Mouse (Mus musculus) hindbrain, embryonic 11.5 days (tissue): ENCODE measurements around the gene Uqcrh. TPM values are rescaled to one million over a fixed set of nuclear protein-coding genes. Genes with fewer than 3 reads are reported as not detected.

Experiments used
- ATAC-seq: fragments of 200-750 bp; cut with Nextera tagmentation; 2 replicates; pipeline ENCODE4 v1.8.0; 2017; ENCODE audit warnings: mild to moderate bottlenecking, moderate TSS enrichment, moderate library complexity; ENCODE audit not compliant: low FRiP score
- DNase-seq: peaks from one replicate; pipeline ENCODE4 v3.0.0-alpha.2; 2015; ENCODE audit warnings: low spot score
- H3K27ac ChIP-seq: fragments of 300-500 bp; sonication (generic); 2 replicates; pipeline ENCODE4 v1.5.1; 2014; ENCODE audit warnings: mild to moderate bottlenecking, low read depth, low read length
- H3K27me3 ChIP-seq: fragments of 300-500 bp; sonication (generic); 2 replicates; pipeline ENCODE4 v1.6.1; 2014; ENCODE audit warnings: mild to moderate bottlenecking, low read length, moderate library complexity, mixed read lengths; ENCODE audit not compliant: control insufficient read depth, insufficient read depth
- H3K36me3 ChIP-seq: fragments of 300-500 bp; sonication (generic); 2 replicates; pipeline ENCODE4 v1.6.1; 2014; ENCODE audit warnings: mild to moderate bottlenecking, low read length, moderate library complexity, mixed read lengths; ENCODE audit not compliant: control insufficient read depth, insufficient read depth
- H3K4me1 ChIP-seq: fragments of 300-500 bp; sonication (generic); replicated peaks from 2 replicates; pipeline ENCODE4 v1.6.1; 2014; ENCODE audit warnings: low read length, mixed read lengths; ENCODE audit not compliant: control insufficient read depth, insufficient read depth
- H3K4me2 ChIP-seq: fragments of 300-500 bp; sonication (generic); replicated peaks from 2 replicates; pipeline ENCODE4 v1.6.1; 2014; ENCODE audit warnings: mild to moderate bottlenecking, low read depth, low read length
- H3K4me3 ChIP-seq: fragments of 300-500 bp; sonication (generic); 2 replicates; pipeline ENCODE4 v1.5.1; 2014; ENCODE audit warnings: low read depth, low read length
- H3K9ac ChIP-seq: fragments of 300-500 bp; sonication (generic); 2 replicates; pipeline ENCODE4 v1.6.1; 2014; ENCODE audit warnings: low read depth, low read length
- H3K9me3 ChIP-seq: fragments of 300-500 bp; sonication (generic); 2 replicates; pipeline ENCODE4 v1.6.1; 2016; ENCODE audit warnings: low read length; ENCODE audit not compliant: control insufficient read depth
- WGBS: fragments of 180-500 bp; shearing (Covaris S2); extraction: QIAGEN DNeasy Blood & Tissue Kit; methylation state at CpG from one replicate; pipeline ENCODE4 v1.1.7; 2014; 5-methylcytosine and 5-hydroxymethylcytosine counted together
- polyA plus RNA-seq: library from polyadenylated mRNA; unstranded; fragments of >200 nt; fragmentation: Nextera tagmentation; extraction: Ambion mirVana; gene quantifications from 2 replicates; pipeline ENCODE4 v1.2.1, GENCODE M21; 2014

Uqcrh gene
- polyA plus RNA-seq, 1 experiment from 2014 or later = 413 TPM

- Histone ChIP-seq H3K4me3 (no peak overlapping the region), H3K36me3 (peaks cover 33% of the 10 kb centered on the region), H3K27ac (no peak overlapping the region), H3K27me3 (no peaks in the 10 kb centered on the region), H3K4me1 (no peaks in the 10 kb centered on the region), H3K4me2 (no peak overlapping the region), H3K9me3 (no peaks in the 10 kb centered on the region), H3K9ac (no peak overlapping the region)
- DNase-seq = no peak
- ATAC-seq = no peak
- WGBS = 89% methylated on average over 10 of the region's 10 CpGs
Observed at GRCm38 (mm10) chr4:116096291-116096690, 21.4 kb upstream of the Uqcrh start.

DNA sequence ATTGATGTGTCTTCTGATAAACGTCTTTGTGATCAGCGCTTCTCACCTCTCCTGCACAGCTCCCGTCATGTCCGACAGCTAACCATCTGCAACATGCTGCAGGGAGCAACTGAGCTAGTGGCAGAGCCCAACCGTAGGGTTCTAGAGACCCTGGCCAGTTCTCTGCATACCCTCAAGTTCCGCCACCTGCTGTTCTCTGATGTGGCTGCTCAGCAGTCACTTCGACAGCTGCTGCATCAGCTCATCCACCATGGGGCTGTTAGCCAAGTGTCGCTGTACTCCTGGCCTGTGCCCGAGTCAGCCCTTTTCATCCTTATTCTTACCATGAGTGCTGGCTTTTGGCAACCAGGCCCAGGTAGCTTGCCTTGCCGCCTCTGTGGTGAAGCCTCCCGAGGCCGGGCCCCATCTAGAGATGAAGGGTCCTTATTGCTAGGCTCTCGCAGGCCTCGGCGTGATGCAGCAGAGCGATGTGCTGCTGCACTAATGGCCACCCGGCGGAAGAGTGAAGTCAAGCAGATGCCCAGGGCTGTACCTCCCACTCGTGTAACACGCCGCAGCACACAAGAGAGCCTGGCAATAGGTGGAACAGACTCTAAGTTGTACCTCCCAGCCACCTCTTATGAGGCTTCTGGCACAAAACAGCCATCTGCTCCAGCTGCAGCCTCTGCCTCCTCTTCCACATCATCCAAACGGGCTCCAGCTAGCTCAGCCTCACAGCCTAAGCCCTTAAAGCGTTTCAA lies 13.8 kb upstream of the Uqcrh start:
- ATAC-seq = no peak
- no peak overlapping the region for H3K4me3 ChIP-seq

GRCm38 (mm10) chr4:116077240-116078095 lies 2.6 kb upstream of the Uqcrh start:
- H3K4me1 ChIP-seq = peaks cover 9% of the 10 kb centered on the region
- peak overlapping the region; percentile 86 for H3K4me2 ChIP-seq
- H3K27ac ChIP-seq = no peak overlapping the region
- ATAC-seq = no peak
- H3K36me3 ChIP-seq = 0 out of 2 replicates have a peak, but pooled peaks cover 4% of the 10 kb centered on the region
- DNase-seq = no peak
- WGBS = 65% methylated on average over 3 of the region's 3 CpGs
- H3K9ac ChIP-seq = peak overlapping the region; percentile 98
- no peaks in the 10 kb centered on the region for H3K27me3 ChIP-seq
- H3K4me3 ChIP-seq = peak overlapping the region; percentile 99
- H3K9me3 ChIP-seq = no peaks in the 10 kb centered on the region

More for the DNA sequence above, 13.8 kb upstream of the Uqcrh start:
- Histone ChIP-seq H3K36me3 (peaks cover 14% of the 10 kb centered on the region), H3K27me3 (no peaks in the 10 kb centered on the region), H3K9me3 (no peaks in the 10 kb centered on the region), H3K9ac (no peak overlapping the region), H3K27ac (no peak overlapping the region), H3K4me1 (no peaks in the 10 kb centered on the region), H3K4me2 (no peak overlapping the region)
- WGBS = 89% methylated on average over 23 of the region's 23 CpGs
- no peak for DNase-seq

- Histone ChIP-seq H3K4me3 (peak overlapping the region; percentile 99), H3K9me3 (no peaks in the 10 kb centered on the region), H3K4me1 (peaks cover 9% of the 10 kb centered on the region), H3K27me3 (no peaks in the 10 kb centered on the region), H3K36me3 (0 out of 2 replicates have a peak, but pooled peaks cover 4% of the 10 kb centered on the region), H3K9ac (peak overlapping the region; percentile 98), H3K4me2 (peak overlapping the region; percentile 86), H3K27ac (peak overlapping the region; percentile 98)
- WGBS = 3% methylated on average over 37 of the region's 37 CpGs
- ATAC-seq = peak; percentile 30
- DNase-seq = peak; percentile 64
Observed at GRCm38 (mm10) chr4:116076369-116077231, 1.7 kb upstream of the Uqcrh start.

DNA sequence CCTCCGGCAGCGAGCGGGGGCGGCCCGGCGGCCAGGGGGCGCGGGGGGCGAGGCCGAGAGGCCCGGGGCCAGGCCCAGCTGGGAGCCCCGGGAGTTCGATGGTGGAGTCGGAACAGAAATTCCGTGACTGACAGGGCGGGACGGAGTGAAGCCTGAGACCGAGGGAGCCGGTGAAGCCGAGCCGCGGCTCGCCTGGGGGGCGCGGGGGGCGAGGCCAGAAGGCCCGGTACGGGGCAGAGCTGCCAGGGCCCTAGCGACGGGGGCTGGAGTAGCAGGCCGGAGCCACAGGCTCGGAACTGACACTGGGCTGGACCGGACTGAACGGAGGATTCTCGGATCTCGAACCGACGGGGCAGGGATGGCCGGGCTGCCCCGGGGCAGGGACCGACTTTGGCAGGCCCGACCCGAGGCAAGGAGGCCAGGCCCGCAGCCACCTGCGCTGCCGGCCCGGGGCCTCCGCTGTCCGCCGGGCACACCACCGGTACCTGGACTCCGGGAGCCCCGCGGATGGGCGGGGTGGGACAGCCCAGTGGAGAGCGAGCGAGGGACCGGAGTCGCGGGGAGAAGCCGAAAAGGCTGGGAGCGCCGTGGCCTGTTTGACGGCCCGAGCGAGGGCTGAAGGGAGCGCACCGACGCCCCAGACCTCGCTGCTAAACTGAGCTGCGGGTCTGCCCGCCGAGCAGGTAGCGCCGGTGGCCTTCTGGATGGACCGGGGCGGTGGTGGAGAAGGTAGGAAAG lies 929 bp upstream of the Uqcrh start:
- H3K4me1 ChIP-seq = peaks cover 9% of the 10 kb centered on the region

DNA sequence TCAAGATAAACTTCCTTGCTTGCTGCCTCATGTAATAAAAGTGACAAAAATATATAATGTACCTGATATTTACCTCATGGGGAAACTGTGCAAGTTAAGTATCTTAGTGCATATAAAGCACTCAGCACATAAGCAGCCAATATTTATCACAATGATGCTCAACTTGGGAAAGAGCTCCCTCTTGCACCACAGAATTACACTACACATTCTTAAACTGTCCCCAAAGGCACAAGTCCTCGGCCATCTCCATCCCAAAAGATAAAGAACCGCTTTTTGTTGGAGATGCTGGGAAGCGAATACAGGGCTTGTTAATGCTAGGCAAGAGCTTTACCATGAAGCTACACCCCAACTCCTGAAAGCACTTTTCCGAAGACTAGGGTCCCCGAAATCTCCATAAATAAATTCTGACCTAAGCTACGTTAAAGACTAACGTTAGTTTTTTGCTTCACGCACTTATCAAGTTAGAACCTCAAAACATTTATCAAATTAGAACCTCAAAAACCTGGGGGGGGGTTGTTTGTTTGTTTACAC lies 661 bp downstream of the Uqcrh start:
- H3K4me1 ChIP-seq = peaks cover 9% of the 10 kb centered on the region
- H3K4me2 ChIP-seq = peak overlapping the region; percentile 52
- peak overlapping the region; percentile 98 for H3K9ac ChIP-seq
- H3K36me3 ChIP-seq = peaks cover 2% of the 10 kb centered on the region; the same call in 1 of the 2 replicates
- H3K27me3 ChIP-seq = no peaks in the 10 kb centered on the region
- ATAC-seq = no peak
- no peaks in the 10 kb centered on the region for H3K9me3 ChIP-seq
- 4% methylated on average over 8 of the region's 8 CpGs for WGBS
- H3K4me3 ChIP-seq = peak overlapping the region; percentile 99
- no peak overlapping the region for H3K27ac ChIP-seq
- peak; percentile 29 for DNase-seq

More for the DNA sequence above, 929 bp upstream of the Uqcrh start:
- WGBS = under 1% methylated on average over 62 of the region's 77 CpGs
- no peaks in the 10 kb centered on the region for H3K9me3 ChIP-seq
- DNase-seq = peak; percentile 80
- H3K27me3 ChIP-seq = no peaks in the 10 kb centered on the region
- ATAC-seq = peak; percentile 82
- H3K9ac ChIP-seq = peak overlapping the region; percentile 98
- peak overlapping the region; percentile 99 for H3K4me3 ChIP-seq
- H3K36me3 ChIP-seq = 0 out of 2 replicates have a peak, but pooled peaks cover 4% of the 10 kb centered on the region
- H3K4me2 ChIP-seq = peak overlapping the region; percentile 86
- peak overlapping the region; percentile 98 for H3K27ac ChIP-seq

- 57% methylated on average over 4 of the region's 4 CpGs for WGBS
Observed at GRCm38 (mm10) chr4:116073146-116073545, 1.7 kb downstream of the Uqcrh start.

More at GRCm38 (mm10) chr4:116073146-116073545, 1.7 kb downstream of the Uqcrh start:
- Histone ChIP-seq H3K4me3 (no peak overlapping the region), H3K9ac (no peak overlapping the region), H3K36me3 (peaks cover 2% of the 10 kb centered on the region; the same call in 1 of the 2 replicates), H3K4me2 (no peak overlapping the region), H3K9me3 (no peaks in the 10 kb centered on the region), H3K4me1 (peaks cover 9% of the 10 kb centered on the region), H3K27ac (no peak overlapping the region), H3K27me3 (no peaks in the 10 kb centered on the region)
- DNase-seq (no peak), ATAC-seq (no peak)
